Mouse (Mus musculus) olfactory bulb, adult 2 months (tissue): Measurements from ENCODE around the gene Spem2.

ENCODE experiments used
- CTCF ChIP-seq: fragments of 200-500 bp; IDR thresholded peaks from 2 replicates; pipeline ENCODE4 v1.5.1; 2012; ENCODE audit warnings: low read depth, mild to moderate bottlenecking, low read length, moderate library complexity; ENCODE audit not compliant: insufficient read depth
- POLR2A ChIP-seq: fragments of 200-500 bp; IDR thresholded peaks from 2 replicates; pipeline ENCODE4 v1.6.1; 2012; ENCODE audit warnings: mild to moderate bottlenecking, low read depth, low read length, moderate library complexity; ENCODE audit not compliant: insufficient read depth

DNA sequence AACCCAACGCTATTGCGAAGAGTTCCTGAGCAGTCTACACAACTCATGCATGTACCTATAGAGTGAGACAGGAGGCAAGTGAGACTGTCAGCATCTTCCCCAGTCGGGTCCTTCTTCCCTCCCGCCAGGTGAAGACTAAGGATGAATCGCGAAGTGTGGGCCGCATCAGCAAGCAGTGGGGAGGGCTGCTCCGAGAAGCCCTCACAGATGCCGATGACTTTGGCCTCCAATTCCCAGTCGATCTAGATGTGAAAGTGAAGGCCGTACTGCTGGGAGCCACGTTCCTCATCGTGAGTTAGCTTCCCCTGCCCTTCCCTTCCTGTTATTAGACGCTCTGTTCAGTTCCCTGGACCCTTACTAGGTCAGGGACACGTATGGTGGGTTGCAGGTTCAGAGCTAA, 31.6 kb upstream of the Spem2 start:
- TF ChIP-seq CTCF: no peak
- no peak for TF ChIP-seq POLR2A
